Mouse (Mus musculus): ENCODE results near the gene Fgf4. TPM values are rescaled to one million over a fixed set of nuclear protein-coding genes. Genes with fewer than 3 reads are reported as not detected.

Gene Fgf4
- total and polyA plus RNA-seq, 3 experiments: not detected

DNA sequence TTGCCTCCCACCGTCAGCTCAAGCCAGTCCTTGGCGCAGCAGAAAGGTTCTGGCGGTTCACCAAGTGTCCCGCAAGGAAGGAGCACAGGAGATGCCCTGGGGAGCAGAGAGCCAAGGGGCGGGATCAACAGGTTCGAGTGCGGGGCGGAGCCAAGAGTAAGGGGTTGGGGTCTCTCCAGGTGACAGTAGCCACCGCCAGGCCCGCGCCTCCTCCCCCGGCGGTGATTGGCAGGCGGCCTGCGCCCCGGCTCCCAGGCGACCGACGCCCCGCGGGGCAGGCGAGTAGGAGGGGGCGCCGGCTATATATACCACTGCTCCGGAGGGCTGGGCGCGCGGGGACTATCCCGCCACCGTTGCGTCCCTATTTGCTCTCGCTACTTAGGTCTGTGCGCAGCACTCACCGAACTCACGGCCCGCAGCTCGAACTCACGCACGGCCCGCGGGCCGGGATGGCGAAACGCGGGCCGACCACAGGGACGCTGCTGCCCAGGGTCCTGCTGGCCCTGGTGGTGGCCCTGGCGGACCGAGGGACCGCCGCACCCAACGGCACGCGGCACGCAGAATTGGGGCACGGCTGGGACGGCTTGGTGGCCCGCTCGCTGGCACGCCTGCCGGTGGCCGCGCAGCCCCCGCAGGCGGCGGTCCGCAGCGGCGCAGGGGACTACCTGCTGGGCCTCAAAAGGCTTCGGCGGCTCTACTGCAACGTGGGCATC is 14.0 kb downstream of the Fgf4 start:
- no peaks in the 10 kb centered on the region for H3K4me1 ChIP-seq (ENCODE audit: control insufficient read depth in 1 of 2, insufficient read depth in 2 of 2, low read length in 2 of 2)
- H3K27me3 ChIP-seq (ENCODE audit: control insufficient read depth in 1 of 2, insufficient read depth in 2 of 2, low read length in 2 of 2): no peaks in the 10 kb centered on the region
- no peak overlapping the region for H3K4me3 ChIP-seq (ENCODE audit: control insufficient read depth in 1 of 2, insufficient read depth in 1 of 2, low read depth in 2 of 2, low read length in 2 of 2)
- H3K79me2 ChIP-seq (ENCODE audit: control insufficient read depth, insufficient read depth, low read length, poor library complexity): no peaks in the 10 kb centered on the region
- H3K9ac ChIP-seq (ENCODE audit: control insufficient read depth, low read depth, low read length, poor library complexity, severe bottlenecking): no peak overlapping the region
- TF ChIP-seq MAX (IDR thresholded peaks at IDR 0.05; ENCODE audit: low read length) (no peak), MAZ (IDR thresholded peaks at IDR 0.05; ENCODE audit: low read depth, low read length) (no peak), RAD21 (IDR thresholded peaks at IDR 0.05; ENCODE audit: low read depth, low read length) (no peak)
- no peak overlapping the region for H3K27ac ChIP-seq (ENCODE audit: control insufficient read depth, low read depth, low read length)
- no peak for DNase-seq (ENCODE audit: low read depth, low spot score)
- no peaks in the 10 kb centered on the region for H3K36me3 ChIP-seq (ENCODE audit: control insufficient read depth in 1 of 2, insufficient read depth in 2 of 2, low read length in 2 of 2)
- H3K9me3 ChIP-seq (replicated peaks; ENCODE audit: insufficient read depth, low read length): no peaks in the 10 kb centered on the region

GRCm38 (mm10) chr7:144861769-144862070 is 14.6 kb downstream of the Fgf4 start:
- Histone ChIP-seq H3K36me3 (ENCODE audit: control insufficient read depth in 1 of 2, insufficient read depth in 2 of 2, low read length in 2 of 2) (no peaks in the 10 kb centered on the region), H3K4me3 (ENCODE audit: control insufficient read depth in 1 of 2, insufficient read depth in 1 of 2, low read depth in 2 of 2, low read length in 2 of 2) (no peak overlapping the region), H3K9me3 (replicated peaks; ENCODE audit: insufficient read depth, low read length) (no peaks in the 10 kb centered on the region), H3K4me1 (ENCODE audit: control insufficient read depth in 1 of 2, insufficient read depth in 2 of 2, low read length in 2 of 2) (no peaks in the 10 kb centered on the region), H3K27ac (ENCODE audit: control insufficient read depth, low read depth, low read length) (no peak overlapping the region), H3K27me3 (ENCODE audit: control insufficient read depth in 1 of 2, insufficient read depth in 2 of 2, low read length in 2 of 2) (no peaks in the 10 kb centered on the region), H3K9ac (ENCODE audit: control insufficient read depth, low read depth, low read length, poor library complexity, severe bottlenecking) (no peak overlapping the region), H3K79me2 (ENCODE audit: control insufficient read depth, insufficient read depth, low read length, poor library complexity) (no peaks in the 10 kb centered on the region)
- no peak for TF ChIP-seq ETS1 (IDR thresholded peaks at IDR 0.05; ENCODE audit: low read depth, low read length)
- TF ChIP-seq POLR2AphosphoS5 (IDR thresholded peaks at IDR 0.05; ENCODE audit: borderline replicate concordance, low read depth, low read length): no peak
- no peak for TF ChIP-seq MAZ (IDR thresholded peaks at IDR 0.05; ENCODE audit: low read depth, low read length)
- TF ChIP-seq MXI1 (IDR thresholded peaks at IDR 0.05; ENCODE audit: low read depth, low read length): no peak
- TF ChIP-seq RCOR1 (IDR thresholded peaks at IDR 0.05; ENCODE audit: low read depth, low read length): no peak
- DNase-seq (ENCODE audit: low read depth, low spot score): no peak

DNA sequence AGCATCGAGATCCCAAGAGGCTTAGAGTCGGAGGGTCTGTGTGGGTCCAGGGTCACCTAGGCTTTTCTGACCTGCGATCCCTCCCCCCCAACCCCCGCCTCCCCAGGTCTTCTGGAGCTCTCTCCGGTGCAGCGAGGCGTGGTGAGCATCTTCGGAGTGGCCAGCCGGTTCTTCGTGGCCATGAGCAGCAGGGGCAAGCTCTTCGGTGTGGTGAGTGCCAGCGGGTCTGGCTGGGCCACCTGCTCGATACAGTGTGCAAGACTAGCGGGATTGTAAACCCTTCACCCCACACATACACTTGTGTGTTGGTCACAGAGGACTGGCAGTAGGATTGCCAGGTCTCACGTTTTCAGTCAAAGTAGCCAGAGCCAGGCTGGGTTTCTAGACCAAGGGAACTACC is 15.0 kb downstream of the Fgf4 start:
- Histone ChIP-seq H3K9ac (ENCODE audit: control insufficient read depth, low read depth, low read length, poor library complexity, severe bottlenecking) (no peak overlapping the region), H3K36me3 (ENCODE audit: control insufficient read depth in 1 of 2, insufficient read depth in 2 of 2, low read length in 2 of 2) (no peaks in the 10 kb centered on the region), H3K9me3 (replicated peaks; ENCODE audit: insufficient read depth, low read length) (no peaks in the 10 kb centered on the region), H3K79me2 (ENCODE audit: control insufficient read depth, insufficient read depth, low read length, poor library complexity) (no peaks in the 10 kb centered on the region), H3K27ac (ENCODE audit: control insufficient read depth, low read depth, low read length) (no peak overlapping the region), H3K4me1 (ENCODE audit: control insufficient read depth in 1 of 2, insufficient read depth in 2 of 2, low read length in 2 of 2) (no peaks in the 10 kb centered on the region), H3K27me3 (ENCODE audit: control insufficient read depth in 1 of 2, insufficient read depth in 2 of 2, low read length in 2 of 2) (no peaks in the 10 kb centered on the region), H3K4me3 (ENCODE audit: control insufficient read depth in 1 of 2, insufficient read depth in 1 of 2, low read depth in 2 of 2, low read length in 2 of 2) (no peak overlapping the region)
- DNase-seq (ENCODE audit: low read depth, low spot score): no peak
- TF ChIP-seq GATA1 (IDR thresholded peaks at IDR 0.05; ENCODE audit: low read depth, low read length): no peak
- no peak for TF ChIP-seq ELF1 (IDR thresholded peaks at IDR 0.05; ENCODE audit: low read depth, low read length)
- no peak for TF ChIP-seq ZMIZ1 (IDR thresholded peaks at IDR 0.05; ENCODE audit: low read depth, low read length)
- TF ChIP-seq ZKSCAN1 (IDR thresholded peaks at IDR 0.05; ENCODE audit: low read depth, low read length): no peak
- no peak for TF ChIP-seq MYB (IDR thresholded peaks at IDR 0.05; ENCODE audit: low read depth, low read length)
- no peak for TF ChIP-seq SIN3A (IDR thresholded peaks at IDR 0.05; ENCODE audit: low read length)
- TF ChIP-seq ZNF384 (IDR thresholded peaks at IDR 0.05; ENCODE audit: low read depth, low read length): no peak
